Mouse (Mus musculus): Measurements from ENCODE around the gene Pcdh15. TPM values are rescaled to one million over a fixed set of nuclear protein-coding genes. Genes with fewer than 3 reads are reported as not detected.

The Pcdh15 gene
- polyA plus RNA-seq, 1 experiment from 2014 or later: 2.0 TPM

- Histone ChIP-seq H3K4me1 (replicated peaks; ENCODE audit: control insufficient read depth, insufficient read depth, low read length) (no peaks in the 10 kb centered on the region), H3K4me3 (ENCODE audit: low read depth, low read length) (no peak overlapping the region), H3K27ac (ENCODE audit: low read depth, low read length) (no peak overlapping the region), H3K4me2 (replicated peaks; ENCODE audit: low read depth, low read length) (no peak overlapping the region), H3K27me3 (ENCODE audit: control insufficient read depth, insufficient read depth, low read length) (no peaks in the 10 kb centered on the region), H3K9me3 (ENCODE audit: control insufficient read depth, low read length) (no peaks in the 10 kb centered on the region), H3K36me3 (ENCODE audit: control insufficient read depth, insufficient read depth, low read length) (no peaks in the 10 kb centered on the region), H3K9ac (ENCODE audit: low read depth, low read length) (no peak overlapping the region)
- no peak for ATAC-seq (ENCODE audit: low FRiP score)
- 77% methylated on average over 4 of the region's 4 CpGs for WGBS
- DNase-seq (ENCODE audit: low spot score): peak; percentile 1
Measured at GRCm38 (mm10) chr10:74415359-74415758, 1316.2 kb downstream of the Pcdh15 start.

GRCm38 (mm10) chr10:74415949-74416348 lies 1316.8 kb downstream of the Pcdh15 start:
- DNase-seq (ENCODE audit: low spot score): no peak
- Histone ChIP-seq H3K36me3 (ENCODE audit: control insufficient read depth, insufficient read depth, low read length) (no peaks in the 10 kb centered on the region), H3K4me1 (replicated peaks; ENCODE audit: control insufficient read depth, insufficient read depth, low read length) (no peaks in the 10 kb centered on the region), H3K27ac (ENCODE audit: low read depth, low read length) (no peak overlapping the region), H3K27me3 (ENCODE audit: control insufficient read depth, insufficient read depth, low read length) (no peaks in the 10 kb centered on the region), H3K9me3 (ENCODE audit: control insufficient read depth, low read length) (no peaks in the 10 kb centered on the region), H3K4me3 (ENCODE audit: low read depth, low read length) (no peak overlapping the region), H3K4me2 (replicated peaks; ENCODE audit: low read depth, low read length) (no peak overlapping the region), H3K9ac (ENCODE audit: low read depth, low read length) (no peak overlapping the region)
- ATAC-seq (ENCODE audit: low FRiP score): no peak
- WGBS: 90% methylated on average over 10 of the region's 10 CpGs

- no peaks in the 10 kb centered on the region for H3K9me3 ChIP-seq (ENCODE audit: control insufficient read depth, low read length)
- no peak overlapping the region for H3K4me3 ChIP-seq (ENCODE audit: low read depth, low read length)
- no peaks in the 10 kb centered on the region for H3K36me3 ChIP-seq (ENCODE audit: control insufficient read depth, insufficient read depth, low read length)
- no peaks in the 10 kb centered on the region for H3K4me1 ChIP-seq (replicated peaks; ENCODE audit: control insufficient read depth, insufficient read depth, low read length)
- H3K27me3 ChIP-seq (ENCODE audit: control insufficient read depth, insufficient read depth, low read length): no peaks in the 10 kb centered on the region
- DNase-seq (ENCODE audit: low spot score): no peak
- no peak for ATAC-seq (ENCODE audit: low FRiP score)
- no peak overlapping the region for H3K27ac ChIP-seq (ENCODE audit: low read depth, low read length)
- H3K4me2 ChIP-seq (replicated peaks; ENCODE audit: low read depth, low read length): no peak overlapping the region
- no peak overlapping the region for H3K9ac ChIP-seq (ENCODE audit: low read depth, low read length)
- WGBS: 86% methylated on average over 11 of the region's 11 CpGs
Measured at GRCm38 (mm10) chr10:74450069-74450468, 1350.9 kb downstream of the Pcdh15 start.

GRCm38 (mm10) chr10:74463972-74464371 lies 1364.8 kb downstream of the Pcdh15 start:
- 38% methylated on average over 2 of the region's 2 CpGs for WGBS

GRCm38 (mm10) chr10:74480779-74481178 lies 1381.6 kb downstream of the Pcdh15 start:
- Histone ChIP-seq H3K9ac (ENCODE audit: low read depth, low read length) (no peak overlapping the region), H3K4me1 (replicated peaks; ENCODE audit: control insufficient read depth, insufficient read depth, low read length) (no peaks in the 10 kb centered on the region), H3K36me3 (ENCODE audit: control insufficient read depth, insufficient read depth, low read length) (no peaks in the 10 kb centered on the region), H3K4me3 (ENCODE audit: low read depth, low read length) (no peak overlapping the region), H3K9me3 (ENCODE audit: control insufficient read depth, low read length) (no peaks in the 10 kb centered on the region), H3K27me3 (ENCODE audit: control insufficient read depth, insufficient read depth, low read length) (no peaks in the 10 kb centered on the region), H3K27ac (ENCODE audit: low read depth, low read length) (no peak overlapping the region), H3K4me2 (replicated peaks; ENCODE audit: low read depth, low read length) (no peak overlapping the region)
- DNase-seq (ENCODE audit: low spot score) (no peak), ATAC-seq (ENCODE audit: low FRiP score) (no peak)
- 82% methylated on average over 3 of the region's 3 CpGs for WGBS

More at GRCm38 (mm10) chr10:74463972-74464371, 1364.8 kb downstream of the Pcdh15 start:
- no peak for ATAC-seq (ENCODE audit: low FRiP score)
- Histone ChIP-seq H3K27me3 (ENCODE audit: control insufficient read depth, insufficient read depth, low read length) (no peaks in the 10 kb centered on the region), H3K27ac (ENCODE audit: low read depth, low read length) (no peak overlapping the region), H3K4me2 (replicated peaks; ENCODE audit: low read depth, low read length) (no peak overlapping the region), H3K9me3 (ENCODE audit: control insufficient read depth, low read length) (no peaks in the 10 kb centered on the region), H3K4me3 (ENCODE audit: low read depth, low read length) (no peak overlapping the region), H3K4me1 (replicated peaks; ENCODE audit: control insufficient read depth, insufficient read depth, low read length) (no peaks in the 10 kb centered on the region), H3K36me3 (ENCODE audit: control insufficient read depth, insufficient read depth, low read length) (no peaks in the 10 kb centered on the region), H3K9ac (ENCODE audit: low read depth, low read length) (no peak overlapping the region)
- peak; percentile 31 for DNase-seq (ENCODE audit: low spot score)

GRCm38 (mm10) chr10:74512315-74512714 lies 1413.2 kb downstream of the Pcdh15 start:
- H3K27ac ChIP-seq (ENCODE audit: low read depth, low read length): no peak overlapping the region
- no peaks in the 10 kb centered on the region for H3K4me1 ChIP-seq (replicated peaks; ENCODE audit: control insufficient read depth, insufficient read depth, low read length)
- no peaks in the 10 kb centered on the region for H3K27me3 ChIP-seq (ENCODE audit: control insufficient read depth, insufficient read depth, low read length)
- no peak for DNase-seq (ENCODE audit: low spot score)
- no peak overlapping the region for H3K9ac ChIP-seq (ENCODE audit: low read depth, low read length)
- H3K36me3 ChIP-seq (ENCODE audit: control insufficient read depth, insufficient read depth, low read length): no peaks in the 10 kb centered on the region
- no peak overlapping the region for H3K4me2 ChIP-seq (replicated peaks; ENCODE audit: low read depth, low read length)
- no peak for ATAC-seq (ENCODE audit: low FRiP score)
- H3K4me3 ChIP-seq (ENCODE audit: low read depth, low read length): no peak overlapping the region
- no peaks in the 10 kb centered on the region for H3K9me3 ChIP-seq (ENCODE audit: control insufficient read depth, low read length)
- WGBS: 80% methylated on average over 3 of the region's 3 CpGs

- no peak overlapping the region for H3K4me2 ChIP-seq (replicated peaks; ENCODE audit: low read depth, low read length)
Measured at GRCm38 (mm10) chr10:74513743-74514142, 1414.6 kb downstream of the Pcdh15 start.

GRCm38 (mm10) chr10:74538371-74538770 lies 1439.2 kb downstream of the Pcdh15 start:
- H3K9ac ChIP-seq (ENCODE audit: low read depth, low read length): no peak overlapping the region
- ATAC-seq (ENCODE audit: low FRiP score) (no peak), DNase-seq (ENCODE audit: low spot score) (no peak)
- H3K4me1 ChIP-seq (replicated peaks; ENCODE audit: control insufficient read depth, insufficient read depth, low read length): no peaks in the 10 kb centered on the region
- H3K36me3 ChIP-seq (ENCODE audit: control insufficient read depth, insufficient read depth, low read length): no peaks in the 10 kb centered on the region
- H3K4me2 ChIP-seq (replicated peaks; ENCODE audit: low read depth, low read length): no peak overlapping the region
- 90% methylated on average over 2 of the region's 2 CpGs for WGBS
- H3K27me3 ChIP-seq (ENCODE audit: control insufficient read depth, insufficient read depth, low read length): no peaks in the 10 kb centered on the region
- no peak overlapping the region for H3K4me3 ChIP-seq (ENCODE audit: low read depth, low read length)
- H3K9me3 ChIP-seq (ENCODE audit: control insufficient read depth, low read length): no peaks in the 10 kb centered on the region
- H3K27ac ChIP-seq (ENCODE audit: low read depth, low read length): no peak overlapping the region

More at GRCm38 (mm10) chr10:74513743-74514142, 1414.6 kb downstream of the Pcdh15 start:
- no peak for DNase-seq (ENCODE audit: low spot score)
- Histone ChIP-seq H3K4me3 (ENCODE audit: low read depth, low read length) (no peak overlapping the region), H3K9ac (ENCODE audit: low read depth, low read length) (no peak overlapping the region), H3K27me3 (ENCODE audit: control insufficient read depth, insufficient read depth, low read length) (no peaks in the 10 kb centered on the region), H3K4me1 (replicated peaks; ENCODE audit: control insufficient read depth, insufficient read depth, low read length) (no peaks in the 10 kb centered on the region), H3K36me3 (ENCODE audit: control insufficient read depth, insufficient read depth, low read length) (no peaks in the 10 kb centered on the region), H3K27ac (ENCODE audit: low read depth, low read length) (no peak overlapping the region), H3K9me3 (ENCODE audit: control insufficient read depth, low read length) (no peaks in the 10 kb centered on the region)
- ATAC-seq (ENCODE audit: low FRiP score): no peak

GRCm38 (mm10) chr10:74555326-74555725 lies 1456.2 kb downstream of the Pcdh15 start:
- Histone ChIP-seq H3K9ac (ENCODE audit: low read depth, low read length) (no peak overlapping the region), H3K27ac (ENCODE audit: low read depth, low read length) (no peak overlapping the region), H3K9me3 (ENCODE audit: control insufficient read depth, low read length) (no peaks in the 10 kb centered on the region), H3K4me2 (replicated peaks; ENCODE audit: low read depth, low read length) (no peak overlapping the region), H3K4me3 (ENCODE audit: low read depth, low read length) (no peak overlapping the region), H3K27me3 (ENCODE audit: control insufficient read depth, insufficient read depth, low read length) (no peaks in the 10 kb centered on the region), H3K4me1 (replicated peaks; ENCODE audit: control insufficient read depth, insufficient read depth, low read length) (no peaks in the 10 kb centered on the region), H3K36me3 (ENCODE audit: control insufficient read depth, insufficient read depth, low read length) (no peaks in the 10 kb centered on the region)
- DNase-seq (ENCODE audit: low spot score) (no peak), ATAC-seq (ENCODE audit: low FRiP score) (no peak)
- 68% methylated on average over 2 of the region's 2 CpGs for WGBS

Data from hindbrain, embryonic 11.5 days (tissue).